Mouse (Mus musculus): Measurements from ENCODE around the gene Atg4c. TPM values are rescaled to one million over a fixed set of nuclear protein-coding genes. Genes with fewer than 3 reads are reported as not detected.

Gene Atg4c
- polyA plus RNA-seq, 1 experiment from 2014 or later, result 16.2 TPM

GRCm38 (mm10) chr4:99163001-99163400 lies 30.7 kb upstream of the Atg4c start:
- H3K36me3 ChIP-seq (ENCODE audit: control insufficient read depth, insufficient read depth, low read length), result no peaks in the 10 kb centered on the region
- H3K27ac ChIP-seq (ENCODE audit: low read depth, low read length), result no peak overlapping the region
- no peak overlapping the region for H3K9ac ChIP-seq (ENCODE audit: low read depth, low read length)
- no peaks in the 10 kb centered on the region for H3K27me3 ChIP-seq (ENCODE audit: control insufficient read depth, insufficient read depth, low read length)
- no peak for ATAC-seq (ENCODE audit: low FRiP score, low TSS enrichment)
- WGBS, result 39% methylated on average over 9 of the region's 9 CpGs
- no peaks in the 10 kb centered on the region for H3K9me3 ChIP-seq (ENCODE audit: control insufficient read depth, low read length)
- peaks cover 16% of the 10 kb centered on the region for H3K4me1 ChIP-seq (ENCODE audit: control insufficient read depth, insufficient read depth, low read length)
- H3K4me2 ChIP-seq (replicated peaks; ENCODE audit: low read depth, low read length), result no peak overlapping the region; the same call in 1 of the 2 replicates
- H3K4me3 ChIP-seq (ENCODE audit: low read length), result no peak overlapping the region

- Histone ChIP-seq H3K4me2 (replicated peaks; ENCODE audit: low read depth, low read length) (no peak overlapping the region), H3K27ac (ENCODE audit: low read depth, low read length) (no peak overlapping the region), H3K4me1 (ENCODE audit: control insufficient read depth, insufficient read depth, low read length) (peaks cover 16% of the 10 kb centered on the region), H3K9ac (ENCODE audit: low read depth, low read length) (no peak overlapping the region), H3K9me3 (ENCODE audit: control insufficient read depth, low read length) (no peaks in the 10 kb centered on the region), H3K27me3 (ENCODE audit: control insufficient read depth, insufficient read depth, low read length) (no peaks in the 10 kb centered on the region), H3K36me3 (ENCODE audit: control insufficient read depth, insufficient read depth, low read length) (no peaks in the 10 kb centered on the region), H3K4me3 (ENCODE audit: low read length) (no peak overlapping the region)
- no peak for ATAC-seq (ENCODE audit: low FRiP score, low TSS enrichment)
- 29% methylated on average over 4 of the region's 4 CpGs for WGBS
Observed at GRCm38 (mm10) chr4:99163547-99163946, 30.2 kb upstream of the Atg4c start.

- H3K4me1 ChIP-seq (ENCODE audit: control insufficient read depth, insufficient read depth, low read length), result no peaks in the 10 kb centered on the region
- H3K36me3 ChIP-seq (ENCODE audit: control insufficient read depth, insufficient read depth, low read length), result no peaks in the 10 kb centered on the region
- no peak overlapping the region for H3K4me3 ChIP-seq (ENCODE audit: low read length)
- H3K27ac ChIP-seq (ENCODE audit: low read depth, low read length), result no peak overlapping the region
- no peaks in the 10 kb centered on the region; the same call in 1 of the 2 replicates for H3K27me3 ChIP-seq (ENCODE audit: control insufficient read depth, insufficient read depth, low read length)
- no peak overlapping the region for H3K9ac ChIP-seq (ENCODE audit: low read depth, low read length)
- ATAC-seq (ENCODE audit: low FRiP score, low TSS enrichment), result no peak
- no peaks in the 10 kb centered on the region for H3K9me3 ChIP-seq (ENCODE audit: control insufficient read depth, low read length)
- 95% methylated on average over 5 of the region's 5 CpGs for WGBS
- H3K4me2 ChIP-seq (replicated peaks; ENCODE audit: low read depth, low read length), result no peak overlapping the region
Observed at GRCm38 (mm10) chr4:99168869-99169268, 24.9 kb upstream of the Atg4c start.

- H3K9me3 ChIP-seq (ENCODE audit: control insufficient read depth, low read length), result no peaks in the 10 kb centered on the region
- H3K4me3 ChIP-seq (ENCODE audit: low read length), result no peak overlapping the region
- no peak overlapping the region for H3K4me2 ChIP-seq (replicated peaks; ENCODE audit: low read depth, low read length)
- no peaks in the 10 kb centered on the region for H3K4me1 ChIP-seq (ENCODE audit: control insufficient read depth, insufficient read depth, low read length)
- ATAC-seq (ENCODE audit: low FRiP score, low TSS enrichment), result no peak
- 82% methylated on average over 7 of the region's 7 CpGs for WGBS
- H3K9ac ChIP-seq (ENCODE audit: low read depth, low read length), result no peak overlapping the region
- no peak overlapping the region for H3K27ac ChIP-seq (ENCODE audit: low read depth, low read length)
- no peaks in the 10 kb centered on the region for H3K36me3 ChIP-seq (ENCODE audit: control insufficient read depth, insufficient read depth, low read length)
- no peaks in the 10 kb centered on the region; the same call in 1 of the 2 replicates for H3K27me3 ChIP-seq (ENCODE audit: control insufficient read depth, insufficient read depth, low read length)
Observed at GRCm38 (mm10) chr4:99174265-99174664, 19.5 kb upstream of the Atg4c start.

- Histone ChIP-seq H3K9me3 (ENCODE audit: control insufficient read depth, low read length) (no peaks in the 10 kb centered on the region), H3K27me3 (ENCODE audit: control insufficient read depth, insufficient read depth, low read length) (no peaks in the 10 kb centered on the region), H3K4me3 (ENCODE audit: low read length) (no peak overlapping the region), H3K27ac (ENCODE audit: low read depth, low read length) (no peak overlapping the region), H3K9ac (ENCODE audit: low read depth, low read length) (no peak overlapping the region), H3K4me2 (replicated peaks; ENCODE audit: low read depth, low read length) (no peak overlapping the region), H3K36me3 (ENCODE audit: control insufficient read depth, insufficient read depth, low read length) (no peaks in the 10 kb centered on the region), H3K4me1 (ENCODE audit: control insufficient read depth, insufficient read depth, low read length) (no peaks in the 10 kb centered on the region)
- 65% methylated on average over 7 of the region's 7 CpGs for WGBS
- ATAC-seq (ENCODE audit: low FRiP score, low TSS enrichment), result no peak
Observed at GRCm38 (mm10) chr4:99176841-99177240, 16.9 kb upstream of the Atg4c start.

GRCm38 (mm10) chr4:99177255-99177654 lies 16.5 kb upstream of the Atg4c start:
- ATAC-seq (ENCODE audit: low FRiP score, low TSS enrichment), result no peak
- Histone ChIP-seq H3K9ac (ENCODE audit: low read depth, low read length) (no peak overlapping the region), H3K4me2 (replicated peaks; ENCODE audit: low read depth, low read length) (no peak overlapping the region), H3K36me3 (ENCODE audit: control insufficient read depth, insufficient read depth, low read length) (no peaks in the 10 kb centered on the region), H3K4me3 (ENCODE audit: low read length) (no peak overlapping the region), H3K27me3 (ENCODE audit: control insufficient read depth, insufficient read depth, low read length) (no peaks in the 10 kb centered on the region), H3K4me1 (ENCODE audit: control insufficient read depth, insufficient read depth, low read length) (no peaks in the 10 kb centered on the region), H3K27ac (ENCODE audit: low read depth, low read length) (no peak overlapping the region), H3K9me3 (ENCODE audit: control insufficient read depth, low read length) (no peaks in the 10 kb centered on the region)
- WGBS, result 88% methylated on average over 4 of the region's 4 CpGs

GRCm38 (mm10) chr4:99178851-99179250 lies 14.9 kb upstream of the Atg4c start:
- Histone ChIP-seq H3K9me3 (ENCODE audit: control insufficient read depth, low read length) (no peaks in the 10 kb centered on the region), H3K4me3 (ENCODE audit: low read length) (no peak overlapping the region), H3K4me1 (ENCODE audit: control insufficient read depth, insufficient read depth, low read length) (no peaks in the 10 kb centered on the region), H3K36me3 (ENCODE audit: control insufficient read depth, insufficient read depth, low read length) (no peaks in the 10 kb centered on the region), H3K27ac (ENCODE audit: low read depth, low read length) (no peak overlapping the region), H3K9ac (ENCODE audit: low read depth, low read length) (no peak overlapping the region), H3K4me2 (replicated peaks; ENCODE audit: low read depth, low read length) (no peak overlapping the region), H3K27me3 (ENCODE audit: control insufficient read depth, insufficient read depth, low read length) (no peaks in the 10 kb centered on the region)
- WGBS, result 69% methylated on average over 5 of the region's 5 CpGs
- ATAC-seq (ENCODE audit: low FRiP score, low TSS enrichment), result no peak

- ATAC-seq (ENCODE audit: low FRiP score, low TSS enrichment), result 0 out of 2 replicates have a peak, but pooled peaks have one; percentile 50
- H3K27ac ChIP-seq (ENCODE audit: low read depth, low read length), result no peak overlapping the region
- H3K9me3 ChIP-seq (ENCODE audit: control insufficient read depth, low read length), result no peaks in the 10 kb centered on the region
- H3K4me3 ChIP-seq (ENCODE audit: low read length), result no peak overlapping the region
- no peaks in the 10 kb centered on the region for H3K4me1 ChIP-seq (ENCODE audit: control insufficient read depth, insufficient read depth, low read length)
- 48% methylated on average over 21 of the region's 21 CpGs for WGBS
- no peak overlapping the region for H3K4me2 ChIP-seq (replicated peaks; ENCODE audit: low read depth, low read length)
- H3K36me3 ChIP-seq (ENCODE audit: control insufficient read depth, insufficient read depth, low read length), result no peaks in the 10 kb centered on the region
- no peaks in the 10 kb centered on the region for H3K27me3 ChIP-seq (ENCODE audit: control insufficient read depth, insufficient read depth, low read length)
- no peak overlapping the region for H3K9ac ChIP-seq (ENCODE audit: low read depth, low read length)
Observed at GRCm38 (mm10) chr4:99179446-99180120, 14.2 kb upstream of the Atg4c start.

GRCm38 (mm10) chr4:99180921-99181320 lies 12.8 kb upstream of the Atg4c start:
- no peak for ATAC-seq (ENCODE audit: low FRiP score, low TSS enrichment)
- WGBS, result 77% methylated on average over 5 of the region's 5 CpGs
- Histone ChIP-seq H3K27ac (ENCODE audit: low read depth, low read length) (no peak overlapping the region), H3K4me2 (replicated peaks; ENCODE audit: low read depth, low read length) (no peak overlapping the region), H3K4me3 (ENCODE audit: low read length) (no peak overlapping the region), H3K4me1 (ENCODE audit: control insufficient read depth, insufficient read depth, low read length) (no peaks in the 10 kb centered on the region), H3K9ac (ENCODE audit: low read depth, low read length) (no peak overlapping the region), H3K36me3 (ENCODE audit: control insufficient read depth, insufficient read depth, low read length) (no peaks in the 10 kb centered on the region), H3K27me3 (ENCODE audit: control insufficient read depth, insufficient read depth, low read length) (no peaks in the 10 kb centered on the region), H3K9me3 (ENCODE audit: control insufficient read depth, low read length) (no peaks in the 10 kb centered on the region)
